ENCODE assay signal across 8 mouse cellular contexts in genomic region chr4:132756974-132757373, GRCm38 (mm10). TPM values are rescaled to one million over a fixed set of nuclear protein-coding genes. Genes with fewer than 3 reads are reported as not detected.
A peak's percentile ranks its signal among the peaks of the same experiment; 100 is the strongest.
DNase-seq lines count a peak whose midpoint lies in the region; ATAC-seq lines count a peak whose summit lies in the region.

TSS of gene Smpdl3b (minus strand) at chr4:132757252.

- H3K4me3 ChIP-seq in embryonic facial prominence, embryonic 10.5 days: peak within 1 kb of the TSS; percentile 60
- H3K4me3 ChIP-seq in intestine, embryonic 16.5 days (ENCODE audit: low read length): peak within 1 kb of the TSS; percentile 57
- H3K4me3 ChIP-seq in midbrain, embryonic 10.5 days: peak within 1 kb of the TSS; percentile 56

- H3K36me3 ChIP-seq in embryonic facial prominence, embryonic 10.5 days (replicated peaks): no peaks in the 10 kb centered on the region
- no peaks in the 10 kb centered on the region for H3K36me3 ChIP-seq in intestine, embryonic 16.5 days (ENCODE audit: control insufficient read depth, insufficient read depth, low read length)
- no peaks in the 10 kb centered on the region for H3K36me3 ChIP-seq in midbrain, embryonic 10.5 days

- H3K4me1 ChIP-seq in embryonic facial prominence, embryonic 10.5 days: peaks cover 14% of the 10 kb centered on the region
- peaks cover 8% of the 10 kb centered on the region for H3K4me1 ChIP-seq in intestine, embryonic 16.5 days (ENCODE audit: control insufficient read depth, insufficient read depth, low read length)
- H3K4me1 ChIP-seq in midbrain, embryonic 10.5 days: peaks cover 23% of the 10 kb centered on the region

- H3K9me3 ChIP-seq in embryonic facial prominence, embryonic 10.5 days: no peaks in the 10 kb centered on the region
- no peaks in the 10 kb centered on the region for H3K9me3 ChIP-seq in intestine, embryonic 16.5 days (ENCODE audit: control insufficient read depth, low read length)
- no peaks in the 10 kb centered on the region for H3K9me3 ChIP-seq in midbrain, embryonic 10.5 days (replicated peaks)

- 2% methylated on average over 22 of the region's 22 CpGs for WGBS in embryonic facial prominence, embryonic 10.5 days
- WGBS in intestine, embryonic 16.5 days: under 1% methylated on average over 22 of the region's 22 CpGs
- 2% methylated on average over 22 of the region's 22 CpGs for WGBS in midbrain, embryonic 10.5 days

- peak within 1 kb of the TSS; percentile 96 for H3K4me2 ChIP-seq in intestine, embryonic 16.5 days (ENCODE audit: low read depth, low read length)

- intact Hi-C loops in left cerebral cortex, postnatal 4 days (cut with DNase I): no loop called here

- H3K27me3 ChIP-seq in embryonic facial prominence, embryonic 10.5 days (replicated peaks; ENCODE audit: low read depth, poor library complexity, severe bottlenecking): peaks cover 40% of the 10 kb centered on the region
- H3K27me3 ChIP-seq in intestine, embryonic 16.5 days (replicated peaks; ENCODE audit: control insufficient read depth, insufficient read depth, low read length): no peaks in the 10 kb centered on the region
- H3K27me3 ChIP-seq in midbrain, embryonic 10.5 days (ENCODE audit: low read depth, poor library complexity, severe bottlenecking): peaks cover 38% of the 10 kb centered on the region

- peak; percentile 42 to 43 for DNase-seq in cerebellum, adult 18-20 months
- DNase-seq in cerebellum, adult 11-12 months: no peak
- peak; percentile 88 for DNase-seq in embryonic facial prominence, embryonic 10.5 days (ENCODE audit: low spot score)
- DNase-seq in left cerebral cortex, postnatal 4 days: peak; percentile 69
- DNase-seq in midbrain, embryonic 10.5 days (ENCODE audit: low spot score): peak; percentile 79
- DNase-seq in right cerebral cortex, postnatal 4 days: peak; percentile 65

- peak within 1 kb of the TSS; percentile 66 for H3K9ac ChIP-seq in intestine, embryonic 16.5 days (ENCODE audit: low read depth, low read length)

- peak; percentile 87 for ATAC-seq in granulocyte monocyte progenitor cell, adult 5-6 weeks (replicated peaks; ENCODE audit: poor library complexity, severe bottlenecking)
- peak; percentile 86 for ATAC-seq in intestine, embryonic 16.5 days

- H3K27ac ChIP-seq in embryonic facial prominence, embryonic 10.5 days (replicated peaks): peak within 1 kb of the TSS; percentile 77
- H3K27ac ChIP-seq in intestine, embryonic 16.5 days (ENCODE audit: low read length): no peak within 1 kb of the TSS; the same call in 1 of the 2 replicates
- H3K27ac ChIP-seq in midbrain, embryonic 10.5 days (replicated peaks): peak within 1 kb of the TSS; percentile 78

RNA-seq across cellular contexts. Expression of gene Smpdl3b, which starts in this region (rescaled TPM):
- 4.3 and 4.4 TPM in 2 replicates for polyA plus RNA-seq in embryonic facial prominence, embryonic 10.5 days (2016; fragmentation: Nextera tagmentation; extraction: Ambion mirVana)
- 0.47 TPM in 1 of 2 replicates, not detected in the other for total RNA-seq in granulocyte monocyte progenitor cell, adult 5-6 weeks (2014; fragmentation: Nextera tagmentation)
- total RNA-seq in granulocyte monocyte progenitor cell, adult 5-6 weeks (2017): 1.7 TPM in 1 of 2 replicates, not detected in the other
- 5.1 and 6.0 TPM in 2 replicates for polyA plus RNA-seq in intestine, embryonic 16.5 days (2015; fragmentation: Nextera tagmentation; extraction: Ambion mirVana)
- 1 to 10 TPM in 1 of 2 experiments, under 1 TPM in 1; 0.97 to 1.2 TPM for total RNA-seq in left cerebral cortex, postnatal 4 days (2021)
- polyA plus RNA-seq in midbrain, embryonic 10.5 days (2016; fragmentation: Nextera tagmentation; extraction: Ambion mirVana): 2.3 and 2.9 TPM in 2 replicates
